Mouse (Mus musculus): Measurements from ENCODE around the gene Klra9.
"Not testable (repeated sequence)": the region's sequence is repeated elsewhere in the genome, so short reads cannot be mapped to it uniquely, and the experiment has no call there.

Gene Klra9

GRCm38 (mm10) chr6:130193012-130193411 lies at the start of gene Klra9:
Gene Klra9, minus strand, starts transcription at chr6:130193112.
- DNase-seq (ENCODE audit: low spot score in 2 of 2), result not testable (repeated sequence)

- no peak for DNase-seq (ENCODE audit: low spot score in 2 of 2)
These were observed 44.6 kb upstream of the Klra9 start for GRCm38 (mm10) chr6:130237536-130237935.

GRCm38 (mm10) chr6:130236635-130237034 lies 43.7 kb upstream of the Klra9 start:
- no peak for DNase-seq (ENCODE audit: low spot score in 2 of 2)

GRCm38 (mm10) chr6:130233222-130233621 lies 40.3 kb upstream of the Klra9 start, which contains the start of gene Klra7:
Gene Klra7, minus strand, starts transcription at chr6:130233322.
- no peak for DNase-seq (ENCODE audit: low spot score in 2 of 2)

GRCm38 (mm10) chr6:130197453-130197852 lies 4.5 kb upstream of the Klra9 start:
- DNase-seq (ENCODE audit: low spot score in 2 of 2), result not testable (repeated sequence)

- DNase-seq (ENCODE audit: low spot score in 2 of 2), result not testable (repeated sequence)
These were observed 63.1 kb downstream of the Klra9 start, which contains the start of gene Klra8 for GRCm38 (mm10) chr6:130129798-130130197. Gene Klra8, minus strand, starts transcription at chr6:130129898.
